Mouse (Mus musculus) ES-E14 (cell line): ENCODE data around the gene Rybp.

Experiments
- MAFK ChIP-seq: IDR thresholded peaks from 2 replicates; pipeline ENCODE4 v1.6.1; 2014; ENCODE audit warnings: mild to moderate bottlenecking, low read depth, low read length, inconsistent platforms; ENCODE audit not compliant: insufficient read depth
- ZNF384 ChIP-seq: IDR thresholded peaks from 2 replicates; pipeline ENCODE4 v1.6.1; 2012; ENCODE audit warnings: low read depth, low read length, inconsistent platforms

GRCm38 (mm10) chr6:100222927-100223326, 64.4 kb downstream of the Rybp start:
- no peak for TF ChIP-seq MAFK
- peak; percentile 80 for TF ChIP-seq ZNF384
